Mouse (Mus musculus) spleen, adult 2 months (tissue): ENCODE measurements at regions not wholly inside any gene's neighbourhood (a gene's known extent, or its start where the extent isn't known, plus 50 kb on each side); places are given as distances from the start of the nearest gene placed in this dataset.

Source experiments
- CTCF ChIP-seq: fragments of 200-500 bp; IDR thresholded peaks from 2 replicates; pipeline ENCODE4 v1.5.1; 2011; ENCODE audit warnings: mild to moderate bottlenecking, inconsistent platforms; ENCODE audit not compliant: insufficient read depth, insufficient read length, insufficient replicate concordance; ENCODE audit errors: extremely low read depth
- POLR2A ChIP-seq: fragments of 200-500 bp; IDR thresholded peaks from 2 replicates; pipeline ENCODE4 v1.6.1; 2011; ENCODE audit warnings: low read depth, low read length, inconsistent platforms

- TF ChIP-seq CTCF (no peak), POLR2A (no peak)
Observed at GRCm38 (mm10) chr11:24631651-24632050, 553.8 kb downstream of the Bcl11a start.
